Mouse (Mus musculus) layer of hippocampus, postnatal 25 days (tissue): ENCODE measurements around the gene Mybphl. TPM values are rescaled to one million over a fixed set of nuclear protein-coding genes. Genes with fewer than 3 reads are reported as not detected.

Source experiments
- DNase-seq, 2 experiments: peaks; one replicate each; pipeline ENCODE4 v3.0.0; 2022; ENCODE audit warnings: mixed read lengths in 2 of 2, low spot score in 1 of 2; ENCODE audit errors: extremely low spot score in 1 of 2
- total RNA-seq, 2 experiments: library from RNA; stranded (reverse); gene quantifications; 2 replicates each; pipeline ENCODE4 v1.2.3; 2021

Gene Mybphl
- total RNA-seq = 1 to 10 TPM in 1 of 2 experiments, under 1 TPM in 1; 0.49 to 1.1 TPM

DNA sequence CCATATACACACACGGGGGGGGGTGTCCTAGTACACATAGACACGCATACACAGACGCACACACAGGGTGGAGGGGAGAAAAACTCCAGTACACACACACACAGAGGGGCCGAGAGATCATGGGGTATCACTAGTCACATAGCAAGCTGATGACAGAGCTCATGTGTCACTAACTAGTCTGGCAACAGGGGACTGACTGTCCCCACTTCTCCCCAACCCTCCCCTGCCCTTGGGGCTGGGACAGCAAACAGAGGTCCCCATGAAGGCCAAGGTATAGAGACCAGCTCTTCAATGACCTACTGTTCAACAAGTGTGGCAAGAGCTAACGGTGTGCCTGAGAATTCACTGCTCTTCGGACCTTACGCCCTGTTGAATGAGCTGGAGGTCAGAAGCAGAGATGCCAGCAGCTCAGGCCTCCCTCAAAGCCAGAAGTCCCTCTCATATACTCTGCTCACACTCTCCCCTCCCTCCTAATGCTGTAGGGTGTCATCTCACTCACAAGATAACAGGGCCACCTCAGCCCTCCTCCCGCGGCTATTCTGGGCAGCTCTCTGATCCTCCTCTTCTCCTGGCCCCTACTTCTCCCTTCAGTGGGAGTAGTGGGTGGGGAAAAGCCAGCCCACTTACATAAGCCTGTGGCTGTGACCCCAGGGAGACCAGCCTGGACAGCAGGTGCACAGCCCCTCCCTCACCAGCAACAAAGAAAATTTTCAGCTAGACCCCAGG, at the start of gene Mybphl:
Mybphl (plus strand) TSS at position 642 of the 726 bp plus-strand sequence.
- no peak for DNase-seq

DNA sequence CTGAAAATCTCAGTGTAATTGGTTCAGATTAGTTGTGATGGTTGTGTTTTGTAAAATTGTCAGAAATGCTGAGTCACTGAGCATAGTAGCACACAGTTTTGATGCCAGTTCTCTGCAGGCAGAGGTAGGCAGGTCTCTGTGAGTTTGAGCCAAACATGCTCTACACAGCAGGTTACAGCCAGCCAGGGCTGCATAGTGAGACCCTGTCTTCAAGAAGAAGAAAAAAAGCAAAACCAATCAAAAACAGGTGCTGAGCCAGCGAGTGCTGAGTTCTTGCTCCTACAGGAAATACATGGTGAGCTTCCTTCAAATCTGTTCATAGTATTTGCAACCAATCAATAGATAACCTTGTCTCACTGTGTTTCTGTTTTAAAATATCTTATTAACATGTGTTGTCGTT, 46.2 kb upstream of the Mybphl start:
- no peak for DNase-seq

DNA sequence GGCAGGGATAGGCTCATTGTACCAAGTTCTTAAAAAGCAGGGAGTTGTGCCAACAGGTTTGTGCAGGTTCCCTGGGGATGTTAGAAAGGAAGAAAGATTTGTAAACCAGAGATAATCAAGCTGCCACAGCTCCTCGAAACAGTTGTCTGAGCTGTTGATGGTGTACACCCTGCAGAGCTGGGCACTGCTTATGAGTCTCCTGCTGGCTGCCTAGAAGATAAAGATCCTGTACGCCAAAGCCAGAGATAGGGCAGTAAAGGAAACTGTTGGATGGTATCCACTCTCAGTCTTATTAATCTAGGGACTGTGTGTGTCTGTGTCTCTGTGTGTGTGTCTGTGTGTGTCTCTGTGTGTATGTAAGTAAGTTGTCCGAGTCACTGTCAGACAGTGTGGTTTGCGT, 43.0 kb upstream of the Mybphl start:
- DNase-seq = no peak

DNA sequence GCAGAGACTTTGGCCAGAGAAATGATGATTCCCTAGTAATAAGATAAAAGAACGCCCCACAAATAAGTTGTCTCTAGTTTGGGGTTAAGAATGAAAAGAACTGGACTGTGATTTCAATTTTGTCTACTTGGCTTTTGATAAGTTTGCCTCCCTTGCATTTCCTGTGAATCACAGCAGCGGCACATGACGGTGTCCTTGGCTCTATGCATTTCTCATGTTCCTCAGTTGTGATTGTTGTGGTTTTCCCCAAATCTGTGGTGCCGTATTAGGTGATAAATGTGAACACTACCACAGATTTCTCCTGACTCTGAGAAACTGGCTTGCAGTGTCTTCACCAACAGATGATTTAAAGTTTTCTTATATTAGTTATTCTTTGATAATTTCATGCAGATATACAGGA, 42.6 kb upstream of the Mybphl start:
- no peak for DNase-seq

DNA sequence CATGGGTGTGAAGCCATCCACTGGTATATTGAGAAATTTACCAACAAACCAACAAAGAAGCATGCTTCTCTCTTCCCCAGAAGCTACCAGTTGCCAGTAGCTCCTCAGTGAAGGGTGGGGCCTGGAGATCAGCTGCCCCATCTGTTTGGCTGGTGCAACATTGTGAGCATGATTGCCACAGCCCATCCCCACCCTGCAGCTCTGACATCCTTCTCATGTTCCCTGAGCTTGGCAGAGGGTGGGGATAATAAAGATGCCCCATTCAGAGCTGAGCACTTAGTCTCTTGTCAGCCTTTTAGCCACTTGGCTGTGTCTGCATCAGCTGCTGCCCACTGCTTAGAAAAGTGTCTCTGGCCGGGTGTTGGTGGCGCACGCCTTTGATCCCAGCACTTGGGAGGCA, 41.7 kb upstream of the Mybphl start:
- DNase-seq = no peak

DNA sequence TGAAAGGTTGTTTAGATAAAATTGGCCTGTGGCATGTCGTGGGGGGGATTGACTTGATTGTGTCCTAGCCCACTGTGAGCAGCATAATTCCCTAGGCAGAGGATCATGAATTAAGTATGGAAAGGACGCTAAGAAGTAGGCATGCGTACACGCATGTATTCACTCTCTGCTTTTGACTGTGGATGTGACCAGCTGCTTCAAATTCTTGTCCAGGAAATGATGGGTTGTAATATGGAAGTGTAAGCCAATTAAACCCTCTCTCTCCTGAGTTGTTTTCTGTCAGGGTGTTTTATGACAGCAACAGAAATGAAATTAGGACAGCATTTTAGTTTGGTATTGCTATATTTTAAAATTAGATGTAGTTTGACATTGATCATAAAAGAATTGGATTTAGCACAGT, 39.9 kb upstream of the Mybphl start:
- no peak for DNase-seq

DNA sequence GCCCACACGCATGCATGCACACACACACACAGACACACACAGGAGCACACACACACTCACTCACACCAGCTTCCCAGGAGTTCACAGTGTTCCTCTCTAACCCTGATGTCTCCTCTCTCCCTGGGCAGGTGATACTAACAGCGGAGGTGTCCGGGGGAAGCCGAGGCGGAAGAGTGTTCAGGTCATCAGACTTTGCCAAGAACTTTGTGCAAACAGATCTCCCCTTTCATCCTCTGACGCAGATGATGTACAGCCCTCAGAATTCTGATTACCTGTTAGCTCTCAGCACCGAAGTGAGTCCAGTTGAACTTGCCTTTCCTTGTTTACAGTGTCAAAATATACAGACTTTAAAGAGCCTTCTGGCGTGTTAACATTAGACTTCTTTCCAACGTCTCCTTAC, 39.2 kb upstream of the Mybphl start:
- DNase-seq = no peak

DNA sequence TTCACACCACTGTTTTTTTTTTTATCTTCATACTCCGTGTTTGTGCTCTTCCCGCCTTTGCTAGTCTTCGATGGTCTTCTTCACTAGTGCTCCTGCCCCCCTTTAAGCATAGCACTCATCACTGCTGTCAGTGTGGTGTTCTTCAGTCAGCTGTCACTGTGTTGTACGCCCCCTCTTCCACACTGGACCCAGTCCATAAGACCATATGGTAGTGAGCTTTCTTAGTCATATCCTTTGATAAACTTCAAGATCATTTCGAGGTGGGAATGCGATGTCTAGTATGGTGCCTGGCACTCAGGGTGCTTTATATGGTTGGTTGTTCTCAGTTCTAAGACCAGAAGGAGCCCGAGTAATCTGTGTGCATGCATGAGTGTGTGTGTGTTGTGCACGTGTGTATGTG, 37.4 kb upstream of the Mybphl start:
- no peak for DNase-seq

DNA sequence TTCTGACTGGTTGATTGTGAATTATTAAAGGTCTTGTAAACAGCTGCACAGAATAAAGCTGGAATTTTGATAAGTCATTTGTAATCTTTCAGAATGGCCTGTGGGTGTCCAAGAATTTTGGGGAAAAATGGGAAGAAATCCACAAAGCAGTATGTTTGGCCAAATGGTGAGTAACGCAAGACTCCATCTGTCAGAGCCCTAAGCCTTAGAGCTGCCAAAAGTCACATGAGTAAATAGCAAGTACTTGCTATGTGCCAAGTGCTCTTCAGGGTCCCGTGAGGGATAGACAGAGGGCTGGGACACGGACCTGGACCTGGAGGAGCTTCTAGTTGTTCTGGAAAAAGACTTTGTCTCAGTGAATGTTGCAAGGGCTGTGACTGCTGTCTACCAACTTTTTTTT, 36.8 kb upstream of the Mybphl start:
- DNase-seq = no peak

DNA sequence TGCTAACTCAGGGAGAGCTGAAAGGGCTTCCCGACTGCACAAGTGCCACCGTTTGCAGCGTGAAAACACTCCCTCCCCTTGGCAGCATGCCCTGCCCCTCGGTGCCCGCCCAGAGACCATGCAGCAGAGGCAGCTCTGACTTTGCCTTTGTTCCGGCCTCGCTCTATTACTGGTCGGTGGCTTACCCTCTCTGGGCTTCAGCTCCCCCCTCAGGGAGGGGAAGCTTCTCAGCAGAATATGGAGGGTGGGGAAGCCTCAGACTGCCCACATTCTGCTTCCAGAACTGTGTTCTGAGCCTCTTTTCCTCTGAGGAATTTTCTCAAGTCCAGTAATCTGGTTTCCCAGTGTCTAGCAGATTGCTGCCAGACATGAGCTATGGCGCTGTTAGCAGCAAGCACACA, 36.3 kb upstream of the Mybphl start:
- DNase-seq = peak in 1 of 2 experiments; percentile 60

DNA sequence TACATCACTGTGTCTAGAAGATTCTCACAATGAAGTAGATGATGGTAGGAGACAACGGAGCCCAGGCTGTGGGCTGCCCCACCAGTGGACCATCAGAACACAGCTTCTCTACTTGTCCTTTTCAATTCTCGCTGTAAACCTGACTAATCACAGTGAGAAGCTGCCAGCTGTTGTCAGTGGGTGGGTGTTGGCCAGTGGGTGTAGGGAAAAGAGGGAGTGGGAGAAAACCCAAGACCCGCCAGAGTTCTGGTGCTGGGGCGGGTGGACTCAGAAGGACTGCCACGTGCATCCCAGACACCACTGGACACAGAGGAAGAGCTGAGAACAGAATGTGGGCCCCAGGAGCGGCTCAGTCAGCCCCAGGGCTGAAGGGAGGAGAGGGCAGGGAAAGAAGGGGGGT, 33.9 kb upstream of the Mybphl start:
- DNase-seq = no peak

DNA sequence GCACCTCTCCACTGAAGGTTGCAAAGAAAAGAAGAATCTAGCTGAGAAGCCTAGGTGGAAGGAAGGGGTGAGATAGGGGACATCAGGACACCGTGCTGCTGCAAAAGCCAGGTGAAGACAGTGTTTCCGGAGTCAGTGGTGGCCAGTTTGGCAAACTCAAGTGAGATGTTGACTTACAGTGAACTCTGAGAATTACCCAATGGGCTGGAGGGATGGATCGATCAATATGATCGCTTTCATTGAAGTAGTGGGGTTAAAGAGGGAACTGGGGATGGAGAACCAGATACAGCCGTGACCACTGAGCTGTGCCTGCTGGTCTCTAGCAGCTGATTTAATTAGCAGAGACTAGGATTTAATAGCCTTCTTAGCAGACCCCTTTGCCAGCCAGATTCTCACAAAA, 27.8 kb upstream of the Mybphl start:
- no peak for DNase-seq

DNA sequence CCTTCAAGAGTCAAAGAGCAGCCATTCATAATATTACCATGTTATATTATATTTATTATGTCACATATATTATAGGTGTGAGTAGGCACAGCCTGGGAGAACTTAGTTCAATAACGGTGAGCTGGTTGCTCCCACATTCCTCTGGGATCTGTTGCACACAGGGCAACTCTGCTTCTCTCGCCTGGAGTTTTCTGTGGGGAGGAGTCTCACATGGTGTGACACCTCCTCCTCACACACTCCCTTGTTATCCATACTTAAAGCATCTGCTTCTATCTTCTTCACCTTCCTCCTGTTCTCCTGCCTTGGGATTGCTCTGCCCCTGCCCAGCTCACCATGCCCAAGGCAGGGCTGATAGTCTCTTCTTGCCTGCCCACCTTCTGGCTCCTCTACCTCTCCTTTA, 23.7 kb upstream of the Mybphl start:
- no peak for DNase-seq

DNA sequence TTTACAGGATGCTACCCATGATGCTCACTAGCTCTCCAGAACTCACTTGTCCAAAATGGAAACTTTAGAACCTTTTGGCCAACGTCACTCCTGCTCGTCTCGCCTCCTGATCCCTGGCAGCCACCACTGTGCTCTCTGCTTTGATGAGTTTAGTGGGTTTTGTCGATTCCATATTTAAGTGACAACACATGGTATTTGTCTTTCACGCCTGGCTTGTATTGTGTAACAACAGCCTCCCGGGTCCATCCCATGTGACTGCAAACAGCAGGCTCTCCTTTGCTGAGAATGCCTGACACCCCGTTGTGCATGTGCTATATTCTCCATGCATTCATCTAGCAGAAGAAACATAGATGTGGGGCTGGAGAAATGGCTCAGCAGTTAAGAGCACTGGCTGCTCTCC, 22.5 kb upstream of the Mybphl start:
- no peak for DNase-seq

DNA sequence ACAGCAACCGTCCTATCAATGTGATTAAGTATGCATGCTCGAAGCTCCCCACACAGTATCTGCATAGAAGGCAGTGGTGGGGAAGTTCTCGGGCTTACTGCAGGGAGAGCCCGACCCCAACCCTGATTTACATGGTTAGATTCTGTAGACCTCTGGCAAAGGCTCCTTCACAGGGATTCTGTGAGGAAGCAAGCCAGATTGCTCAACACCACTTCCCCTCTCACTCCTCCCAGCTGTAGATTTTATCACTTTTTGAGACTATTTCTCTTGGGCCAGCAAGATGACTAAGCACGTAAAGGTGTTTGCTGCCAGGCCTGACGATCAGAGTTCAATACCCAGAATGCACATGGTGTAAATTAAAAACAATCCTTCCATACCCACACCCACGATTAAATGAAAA, 18.9 kb upstream of the Mybphl start:
- no peak for DNase-seq

DNA sequence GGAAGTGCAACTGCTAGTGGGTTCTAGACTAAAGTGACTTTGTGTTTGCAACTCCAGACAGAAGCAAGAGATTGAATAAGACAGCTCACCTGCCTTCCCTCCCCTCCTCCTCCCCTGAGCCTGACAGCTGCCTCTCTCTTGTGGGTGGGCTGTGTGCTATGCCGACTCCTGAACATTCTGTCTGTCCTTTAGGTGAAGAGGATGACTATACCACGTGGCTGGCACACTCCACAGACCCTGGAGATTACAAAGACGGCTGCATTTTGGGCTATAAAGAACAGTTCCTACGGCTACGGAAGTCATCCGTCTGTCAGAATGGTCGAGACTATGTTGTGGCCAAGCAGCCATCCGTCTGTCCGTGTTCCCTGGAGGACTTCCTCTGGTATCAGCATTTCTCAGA, 16.3 kb upstream of the Mybphl start:
- DNase-seq = no peak

DNA sequence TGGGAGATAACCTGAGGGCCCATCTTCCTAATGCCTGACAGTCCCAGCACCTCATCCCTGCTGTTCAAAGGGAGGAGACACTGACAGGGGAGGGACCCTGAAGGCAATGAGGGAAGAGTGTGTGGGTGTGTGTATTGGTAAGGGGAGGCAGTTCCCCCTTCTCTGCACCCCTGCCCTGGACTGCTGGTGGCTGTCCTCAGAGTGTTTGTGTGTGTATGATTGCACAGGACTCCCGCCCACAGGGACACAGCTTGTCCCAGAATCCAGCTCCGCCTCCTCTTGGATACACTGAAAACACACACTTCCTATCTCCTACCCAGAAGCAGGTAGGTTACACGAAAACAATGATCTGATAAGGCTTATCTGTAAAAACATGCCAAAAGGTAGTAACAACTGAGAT, 9.5 kb upstream of the Mybphl start:
- DNase-seq = no peak

DNA sequence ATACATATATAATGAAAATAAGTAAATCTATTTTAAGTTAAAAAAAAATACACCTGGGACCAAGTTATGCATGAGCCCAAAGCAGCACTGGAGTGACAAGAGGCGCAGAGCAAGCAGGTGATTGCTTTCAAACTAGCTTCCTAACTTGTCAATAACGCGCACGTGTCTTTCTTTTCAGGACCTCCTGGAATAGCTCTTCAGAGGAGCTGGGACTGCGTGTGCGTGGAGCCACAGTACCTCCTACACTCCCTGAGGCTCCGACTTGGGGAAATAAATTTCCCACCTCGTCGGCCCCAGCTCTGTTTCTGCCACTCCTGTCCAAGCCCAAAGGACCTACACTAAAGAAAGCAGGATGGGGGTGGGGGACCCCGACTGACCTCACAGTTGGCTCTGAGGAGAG, 7.7 kb upstream of the Mybphl start:
- no peak for DNase-seq

DNA sequence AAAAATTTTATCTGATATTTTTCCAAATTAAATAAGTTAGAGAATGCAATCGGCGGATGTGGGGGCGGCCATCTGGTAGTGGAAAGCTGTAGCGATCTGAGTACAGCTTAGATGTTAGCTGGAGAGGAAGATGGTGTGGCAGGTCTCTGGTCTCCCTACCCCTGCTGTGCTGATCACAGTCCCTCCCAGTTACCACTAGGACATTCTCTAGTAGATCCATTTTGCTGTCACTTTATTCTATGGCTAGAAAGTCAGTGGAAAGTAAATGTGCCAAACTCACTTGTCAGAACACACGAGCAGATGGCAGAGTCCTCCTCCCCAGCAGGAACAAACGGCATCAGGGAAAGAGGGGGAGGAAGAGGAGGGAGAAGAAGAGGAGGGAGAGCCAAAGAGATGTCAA, 6.3 kb upstream of the Mybphl start:
- DNase-seq = peak in 1 of 2 experiments; percentile 48

DNA sequence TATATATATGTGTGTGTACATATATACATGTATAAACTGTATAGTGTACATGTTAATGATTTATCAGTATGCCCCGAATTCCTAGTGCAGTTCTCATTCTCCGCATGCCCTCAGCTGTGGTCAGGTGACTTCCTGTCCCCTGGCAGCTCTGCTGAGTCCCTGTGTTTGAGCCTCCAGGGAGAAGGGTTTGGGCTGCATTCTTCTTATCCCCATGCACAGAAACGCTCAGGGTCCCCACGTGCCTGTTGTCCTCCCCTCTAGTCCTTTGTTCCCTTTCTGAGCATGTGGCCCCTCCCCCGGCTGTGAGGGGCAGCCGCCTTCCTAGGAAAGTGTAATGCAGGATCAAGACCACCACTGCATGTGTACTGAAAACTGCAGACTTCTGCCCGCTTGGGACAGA, 3.8 kb upstream of the Mybphl start:
- no peak for DNase-seq

DNA sequence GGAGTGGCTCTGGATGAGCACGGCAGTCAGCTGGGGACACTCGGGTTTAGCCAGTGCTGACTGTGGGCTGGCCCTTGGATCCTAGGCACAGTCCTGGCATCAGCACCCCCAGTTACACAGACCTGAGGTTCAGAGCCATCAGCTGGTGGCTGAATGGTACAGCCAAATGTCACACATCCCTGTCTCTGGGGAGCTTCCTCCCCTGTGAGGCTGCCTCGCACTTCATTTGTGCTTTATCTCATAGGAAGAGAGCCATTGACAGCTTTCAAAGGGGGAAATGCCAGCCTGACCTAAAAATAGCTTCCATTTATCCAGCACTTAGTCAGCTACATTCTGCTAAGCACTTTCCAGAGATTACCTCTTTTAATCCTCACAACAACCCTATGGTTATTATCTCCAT, 1.1 kb upstream of the Mybphl start:
- DNase-seq = no peak

DNA sequence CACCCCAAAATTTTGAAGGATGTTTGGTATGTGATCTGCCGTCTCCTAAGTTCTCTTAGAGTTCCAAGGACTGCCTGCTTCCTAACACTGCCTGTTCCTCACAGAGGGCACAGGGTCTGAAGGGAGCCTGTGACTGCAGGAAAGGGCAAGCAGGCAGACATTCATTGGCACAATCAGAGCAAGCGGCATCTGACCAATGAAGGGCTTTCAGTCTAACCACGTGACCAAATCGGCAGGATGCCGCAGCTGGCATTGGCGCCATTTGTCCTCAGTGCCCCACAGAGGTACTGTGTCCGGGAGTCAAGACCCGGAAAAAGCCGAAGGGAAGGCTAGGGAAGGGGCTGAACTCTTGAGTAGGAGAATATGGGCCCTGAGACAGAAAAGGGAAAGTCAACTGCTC, 2.5 kb downstream of the Mybphl start:
- no peak for DNase-seq

DNA sequence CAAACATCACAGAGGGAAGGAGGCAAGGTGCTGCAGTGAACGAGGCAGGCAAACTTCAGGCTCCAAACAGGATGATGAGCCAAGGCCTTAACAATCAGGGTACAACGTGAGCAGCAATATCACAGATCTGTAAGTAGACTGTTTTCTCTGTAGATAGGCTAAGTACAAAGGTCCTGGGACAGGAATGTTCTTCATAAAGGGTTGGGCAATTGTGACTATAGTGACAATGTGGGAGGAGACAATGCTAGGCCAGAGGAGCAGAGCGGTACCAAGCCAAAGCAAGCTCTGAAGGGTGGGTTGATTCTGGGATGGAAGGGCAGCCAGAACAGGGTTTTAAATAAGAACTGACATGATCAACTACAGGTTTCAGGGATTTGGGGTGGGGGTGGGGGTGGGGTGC, 3.1 kb downstream of the Mybphl start:
- no peak for DNase-seq
